Mouse (Mus musculus) lung, postnatal 36 days (tissue): ENCODE measurements around the gene Mgat4b.
A peak's percentile ranks its signal among the peaks of the same experiment; 100 is the strongest.

Source experiments
- DNase-seq: peaks from one replicate; pipeline ENCODE4 v3.0.0; 2022; ENCODE audit warnings: mixed read lengths

Gene Mgat4b

GRCm38 (mm10) chr11:50201590-50201989, 9.1 kb upstream of the Mgat4b start:
- DNase-seq, result no peak

- DNase-seq, result no peak
Observed at GRCm38 (mm10) chr11:50203302-50203827, 7.3 kb upstream of the Mgat4b start.

GRCm38 (mm10) chr11:50205434-50205833, 5.3 kb upstream of the Mgat4b start:
- DNase-seq, result no peak

- DNase-seq, result no peak
Observed at GRCm38 (mm10) chr11:50206037-50206436, 4.7 kb upstream of the Mgat4b start.

GRCm38 (mm10) chr11:50207344-50207743, 3.3 kb upstream of the Mgat4b start:
- no peak for DNase-seq

- DNase-seq, result no peak
Observed at GRCm38 (mm10) chr11:50208039-50208438, 2.7 kb upstream of the Mgat4b start.

GRCm38 (mm10) chr11:50210101-50210504, 587 bp upstream of the Mgat4b start:
- DNase-seq, result peak; percentile 97

GRCm38 (mm10) chr11:50211322-50212059, 801 bp downstream of the Mgat4b start:
- DNase-seq, result no peak

- DNase-seq, result no peak
Observed at GRCm38 (mm10) chr11:50212060-50212739, 1.5 kb downstream of the Mgat4b start.

GRCm38 (mm10) chr11:50212848-50213758, 2.4 kb downstream of the Mgat4b start:
- DNase-seq, result peak; percentile 92

GRCm38 (mm10) chr11:50214631-50215030, 3.9 kb downstream of the Mgat4b start:
- no peak for DNase-seq

- DNase-seq, result no peak
Observed at GRCm38 (mm10) chr11:50215633-50216032, 4.9 kb downstream of the Mgat4b start.

GRCm38 (mm10) chr11:50216724-50217366, 6.2 kb downstream of the Mgat4b start:
- DNase-seq, result no peak

- DNase-seq, result no peak
Observed at GRCm38 (mm10) chr11:50217811-50218210, 7.1 kb downstream of the Mgat4b start.

- no peak for DNase-seq
Observed at GRCm38 (mm10) chr11:50219833-50220232, 9.1 kb downstream of the Mgat4b start.

- no peak for DNase-seq
Observed at GRCm38 (mm10) chr11:50222559-50223276, 12.0 kb downstream of the Mgat4b start.

- DNase-seq, result no peak
Observed at GRCm38 (mm10) chr11:50223783-50224662, 13.3 kb downstream of the Mgat4b start.

- DNase-seq, result peak; percentile 91
Observed at GRCm38 (mm10) chr11:50224671-50225530, 14.2 kb downstream of the Mgat4b start.

GRCm38 (mm10) chr11:50225611-50226378, 15.1 kb downstream of the Mgat4b start:
- peak; percentile 63 for DNase-seq
